Mouse (Mus musculus): ENCODE results near the gene Slc35e3. TPM values are rescaled to one million over a fixed set of nuclear protein-coding genes. Genes with fewer than 3 reads are reported as not detected.

Slc35e3 gene
- total and polyA plus RNA-seq, 3 experiments: 2.2 to 9.7 (median 5.0) TPM

DNA sequence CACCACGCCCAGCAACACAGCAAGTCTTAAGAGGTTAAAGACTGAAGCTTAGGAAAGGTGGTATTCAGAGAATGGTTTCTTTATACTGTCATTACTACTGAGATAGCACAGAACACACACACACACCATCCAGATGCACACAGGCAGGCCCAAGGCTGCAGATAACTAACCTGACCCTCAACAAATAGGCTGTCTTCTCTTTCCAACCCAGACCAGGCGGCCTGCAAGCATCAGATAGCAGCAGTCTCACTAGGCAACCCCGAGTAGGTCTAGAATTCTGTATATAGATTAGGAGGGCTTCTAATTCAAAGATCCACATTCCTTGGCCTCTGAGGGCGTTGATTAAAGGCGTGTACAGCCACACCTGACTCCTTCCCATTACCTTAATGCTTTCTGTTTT lies 14.0 kb downstream of the Slc35e3 start:
- H3K9ac ChIP-seq (ENCODE audit: insufficient read depth, low read depth): no peak overlapping the region
- no peak overlapping the region for H3K4me2 ChIP-seq (ENCODE audit: insufficient read depth, low read depth, poor library complexity, severe bottlenecking)
- peaks cover 5 to 15% of the 10 kb centered on the region in 2 experiments for H3K36me3 ChIP-seq (replicated peaks in 1 of 2; ENCODE audit: control insufficient read depth in 1 of 2, insufficient read depth in 1 of 2, low read length in 1 of 2)
- dilution Hi-C loops (cut with MboI; ENCODE audit: extremely low pct_ligation_motif_present, extremely low pct_unique_long_range_greater_than_20kb, low sequenced_read_pairs) (no loop called here), in situ Hi-C loops (cut with MboI; ENCODE audit: low pct_ligation_motif_present, low pct_unique_long_range_greater_than_20kb, low sequenced_read_pairs) (no loop called here)
- H3K79me2 ChIP-seq (replicated peaks; ENCODE audit: control insufficient read depth, extremely low read depth, insufficient read depth, poor library complexity, severe bottlenecking): no peaks in the 10 kb centered on the region
- H3K27me3 ChIP-seq (replicated peaks): no peaks in the 10 kb centered on the region
- TF ChIP-seq UBTF (IDR thresholded peaks at IDR 0.05; ENCODE audit: low read depth, low read length) (no peak), NRF1 (IDR thresholded peaks at IDR 0.05; ENCODE audit: low read depth, low read length) (no peak), CHD2 (IDR thresholded peaks at IDR 0.05; ENCODE audit: low read length) (no peak), EP300 (IDR thresholded peaks at IDR 0.05; ENCODE audit: low read length) (no peak), PAX5 (IDR thresholded peaks at IDR 0.05; ENCODE audit: low read length) (no peak), MAFK (IDR thresholded peaks at IDR 0.05; ENCODE audit: insufficient replicate concordance, low read length) (no peak), TBP (conservative IDR thresholded peaks at IDR 0.05; ENCODE audit: low read depth, low read length) (no peak), TCF12 (IDR thresholded peaks at IDR 0.05; ENCODE audit: low read depth, low read length) (no peak), GABPA (IDR thresholded peaks at IDR 0.05; ENCODE audit: insufficient replicate concordance, low read depth, low read length) (no peak), ZNF384 (IDR thresholded peaks at IDR 0.05; ENCODE audit: low read depth, low read length) (no peak), MYC (IDR thresholded peaks at IDR 0.05; ENCODE audit: low read depth, low read length) (no peak)
- DNase-seq (ENCODE audit: extremely low read depth): no peak
- H3K4me3 ChIP-seq (replicated peaks in 1 of 3; ENCODE audit: low read depth in 2 of 3, low read length in 2 of 3, poor library complexity in 1 of 3): no peak overlapping the region
- H3K27ac ChIP-seq (ENCODE audit: insufficient read depth, low read depth): no peak overlapping the region
- peaks cover 0 to 9% of the 10 kb centered on the region in 2 experiments; a peak in 1 of 4 replicates for H3K4me1 ChIP-seq (ENCODE audit: control insufficient read depth in 1 of 2, insufficient read depth in 2 of 2)
- no peaks in the 10 kb centered on the region for H3K9me3 ChIP-seq (replicated peaks; ENCODE audit: low read length)

DNA sequence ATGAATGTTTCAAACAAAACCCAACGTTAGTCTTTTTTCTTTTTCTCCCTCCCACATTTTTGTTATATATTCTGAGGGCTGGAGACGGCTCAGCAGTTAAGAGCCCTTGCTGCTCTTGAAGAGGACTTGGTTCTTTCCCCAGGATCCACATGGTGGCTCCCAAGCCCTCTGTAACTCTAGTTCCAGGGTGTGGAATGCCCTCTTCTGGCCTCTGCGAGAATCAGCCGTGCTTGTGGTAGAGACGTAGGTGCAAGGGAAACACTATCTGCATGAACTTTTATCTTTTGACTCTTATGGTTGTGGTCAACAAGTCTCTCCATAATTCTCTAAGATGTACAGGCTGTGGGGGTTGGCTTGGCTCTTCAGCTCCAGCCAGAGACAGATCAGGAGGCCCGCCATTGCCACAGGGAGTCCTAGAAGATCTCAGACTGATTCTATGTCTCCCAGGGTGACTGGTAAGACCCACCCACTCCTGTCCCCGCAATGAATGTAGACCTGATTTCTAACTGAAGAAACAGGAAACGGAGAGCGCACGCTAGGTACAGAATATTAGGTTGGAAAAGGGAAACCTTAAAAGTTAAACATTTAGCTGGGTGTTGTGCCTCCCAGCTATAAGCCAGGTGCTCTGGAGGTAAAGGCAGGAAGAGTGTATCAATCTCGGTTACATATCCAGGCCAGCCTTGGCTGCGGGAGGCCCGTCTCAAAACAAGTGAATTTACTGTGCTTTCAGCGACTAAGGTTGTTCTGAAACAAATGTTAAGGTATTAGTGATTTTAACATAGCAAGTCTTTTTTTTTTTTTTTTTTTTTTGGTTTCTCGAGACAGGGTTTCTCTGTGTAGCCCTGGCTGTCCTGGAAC lies 14.7 kb downstream of the Slc35e3 start:
- H3K27ac ChIP-seq (ENCODE audit: insufficient read depth, low read depth): no peak overlapping the region
- no peaks in the 10 kb centered on the region for H3K79me2 ChIP-seq (replicated peaks; ENCODE audit: control insufficient read depth, extremely low read depth, insufficient read depth, poor library complexity, severe bottlenecking)
- H3K4me3 ChIP-seq (replicated peaks in 1 of 3; ENCODE audit: low read depth in 2 of 3, low read length in 2 of 3, poor library complexity in 1 of 3): no peak overlapping the region
- H3K4me1 ChIP-seq (ENCODE audit: control insufficient read depth in 1 of 2, insufficient read depth in 2 of 2): peaks cover 0 to 9% of the 10 kb centered on the region in 2 experiments; a peak in 1 of 4 replicates
- H3K9ac ChIP-seq (ENCODE audit: insufficient read depth, low read depth): no peak overlapping the region
- dilution Hi-C loops (cut with MboI; ENCODE audit: extremely low pct_ligation_motif_present, extremely low pct_unique_long_range_greater_than_20kb, low sequenced_read_pairs): no loop called here
- no peaks in the 10 kb centered on the region for H3K9me3 ChIP-seq (replicated peaks; ENCODE audit: low read length)
- peak; percentile 76 for DNase-seq (ENCODE audit: extremely low read depth)
- in situ Hi-C loops (cut with MboI; ENCODE audit: low pct_ligation_motif_present, low pct_unique_long_range_greater_than_20kb, low sequenced_read_pairs): no loop called here
- H3K36me3 ChIP-seq (replicated peaks in 1 of 2; ENCODE audit: control insufficient read depth in 1 of 2, insufficient read depth in 1 of 2, low read length in 1 of 2): peaks cover 2 to 8% of the 10 kb centered on the region in 2 experiments
- H3K4me2 ChIP-seq (ENCODE audit: insufficient read depth, low read depth, poor library complexity, severe bottlenecking): peak overlapping the region; percentile 11; the same call in 1 of the 2 replicates
- H3K27me3 ChIP-seq (replicated peaks): no peaks in the 10 kb centered on the region
- no peak for TF ChIP-seq CHD2 (IDR thresholded peaks at IDR 0.05; ENCODE audit: low read length)
- no peak for TF ChIP-seq EP300 (IDR thresholded peaks at IDR 0.05; ENCODE audit: low read length)
- no peak for TF ChIP-seq UBTF (IDR thresholded peaks at IDR 0.05; ENCODE audit: low read depth, low read length)
- peak; percentile 94 for TF ChIP-seq RAD21 (IDR thresholded peaks at IDR 0.05; ENCODE audit: low read depth, low read length)
- TF ChIP-seq SIN3A (IDR thresholded peaks at IDR 0.05; ENCODE audit: low read length): peak; percentile 78
- TF ChIP-seq MEF2A (IDR thresholded peaks at IDR 0.05; ENCODE audit: borderline replicate concordance, low read depth, low read length): peak; percentile 64; the same call in 1 of the 2 replicates
- 0 out of 2 replicates have a peak, but pooled peaks have one; percentile 46 for TF ChIP-seq E2F4 (IDR thresholded peaks at IDR 0.05; ENCODE audit: insufficient replicate concordance, low read depth, low read length)
- peak; percentile 46; the same call in 1 of the 2 replicates for TF ChIP-seq JUND (conservative IDR thresholded peaks at IDR 0.05; ENCODE audit: low read depth, low read length)
- peak; percentile 32; the same call in 1 of the 2 replicates for TF ChIP-seq ZNF384 (IDR thresholded peaks at IDR 0.05; ENCODE audit: low read depth, low read length)
- no peak for TF ChIP-seq JUN (IDR thresholded peaks at IDR 0.05; ENCODE audit: insufficient read depth, low read depth, low read length)
- TF ChIP-seq TCF12 (IDR thresholded peaks at IDR 0.05; ENCODE audit: low read depth, low read length): 0 out of 2 replicates have a peak, but pooled peaks have one; percentile 51
- peak; percentile 95 for TF ChIP-seq SMC3 (IDR thresholded peaks at IDR 0.05; ENCODE audit: low read depth, low read length)
- TF ChIP-seq ZC3H11A (IDR thresholded peaks at IDR 0.05; ENCODE audit: low read depth, low read length): peak; percentile 83
- peak; percentile 41; the same call in 1 of the 2 replicates for TF ChIP-seq ELF1 (IDR thresholded peaks at IDR 0.05; ENCODE audit: low read depth, low read length)
- no peak for TF ChIP-seq USF1 (IDR thresholded peaks at IDR 0.05; ENCODE audit: low read depth, low read length)
- TF ChIP-seq MYC (IDR thresholded peaks at IDR 0.05; ENCODE audit: low read depth, low read length): peak; percentile 94
- TF ChIP-seq POLR2AphosphoS2 (IDR thresholded peaks at IDR 0.05; ENCODE audit: low read depth, low read length): no peak
- TF ChIP-seq NELFE (IDR thresholded peaks at IDR 0.05; ENCODE audit: low read depth, low read length): peak; percentile 72; the same call in 1 of the 2 replicates
- no peak for TF ChIP-seq ZKSCAN1 (IDR thresholded peaks at IDR 0.05; ENCODE audit: borderline replicate concordance, low read depth, low read length)
- TF ChIP-seq CTCF (conservative IDR thresholded peaks at IDR 0.05 in 1 of 2, IDR thresholded peaks at IDR 0.05 in 1 of 2; ENCODE audit: low read depth in 2 of 2, low read length in 2 of 2): peak in 1 of 2 experiments; percentile 99; a peak in 2 of 4 replicates
- TF ChIP-seq TBP (conservative IDR thresholded peaks at IDR 0.05; ENCODE audit: low read depth, low read length): peak; percentile 64; the same call in 1 of the 2 replicates
- TF ChIP-seq PAX5 (IDR thresholded peaks at IDR 0.05; ENCODE audit: low read length): no peak
- TF ChIP-seq ETS1 (conservative IDR thresholded peaks at IDR 0.05; ENCODE audit: low read depth, low read length): no peak
- TF ChIP-seq NRF1 (IDR thresholded peaks at IDR 0.05; ENCODE audit: low read depth, low read length): peak; percentile 45
- TF ChIP-seq USF2 (conservative IDR thresholded peaks at IDR 0.05; ENCODE audit: low read depth, low read length): no peak
- peak; percentile 51; the same call in 1 of the 2 replicates for TF ChIP-seq HCFC1 (IDR thresholded peaks at IDR 0.05; ENCODE audit: low read depth, low read length)

All from CH12.LX (cell line).